8 mouse cellular contexts compared by ENCODE assay signal in the genomic region with DNA sequence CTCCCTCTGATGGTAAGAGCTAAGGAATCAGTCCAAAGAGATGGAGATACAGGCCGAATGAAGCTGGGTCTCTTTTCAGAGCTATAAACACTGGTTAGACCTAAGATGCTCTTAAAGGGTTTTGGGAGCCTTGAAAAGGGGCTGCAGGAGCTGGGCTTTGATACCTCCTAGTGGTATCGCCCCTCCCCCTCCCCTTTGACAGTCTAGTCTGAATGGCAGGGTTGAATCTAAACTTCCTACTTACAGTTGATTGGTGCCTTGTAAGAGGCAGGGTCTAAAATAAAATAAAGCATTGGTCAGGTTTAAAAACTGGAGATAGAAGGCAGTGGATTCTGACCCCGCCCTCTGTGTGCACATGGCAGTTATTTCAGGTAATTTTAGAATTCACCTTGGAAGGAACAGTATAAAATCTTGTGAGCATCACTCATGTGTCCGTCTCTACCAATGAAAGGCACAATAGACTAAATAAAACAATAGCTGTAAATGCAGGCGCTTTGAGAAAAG. TPM values are rescaled to one million over a fixed set of nuclear protein-coding genes. Genes with fewer than 3 reads are reported as not detected.
A peak's percentile ranks its signal among the peaks of the same experiment; 100 is the strongest.
DNase-seq lines count a peak whose midpoint lies in the region; ATAC-seq and TF ChIP-seq lines count a peak whose summit lies in the region.

No protein-coding gene starts in this region.

- no peaks in the 10 kb centered on the region for H3K9me3 ChIP-seq in kidney, embryonic 15.5 days (replicated peaks)
- no peaks in the 10 kb centered on the region for H3K9me3 ChIP-seq in ES-E14 (ENCODE audit: control insufficient read depth, insufficient read depth, low read depth, low read length)
- H3K9me3 ChIP-seq in hindbrain, embryonic 11.5 days (ENCODE audit: control insufficient read depth, low read length): no peaks in the 10 kb centered on the region
- H3K9me3 ChIP-seq in neural tube, embryonic 15.5 days (replicated peaks): no peaks in the 10 kb centered on the region

- H3K9ac ChIP-seq in kidney, embryonic 15.5 days: peak overlapping the region; percentile 74
- peak overlapping the region; percentile 76; the same call in 1 of the 2 replicates for H3K9ac ChIP-seq in ES-E14 (ENCODE audit: insufficient read depth, low read depth, low read length, poor library complexity, severe bottlenecking)
- peak overlapping the region; percentile 69; the same call in 1 of the 2 replicates for H3K9ac ChIP-seq in hindbrain, embryonic 11.5 days (ENCODE audit: low read depth, low read length)
- no peak overlapping the region for H3K9ac ChIP-seq in liver, adult 2 months (ENCODE audit: low read depth, low read length)
- H3K9ac ChIP-seq in neural tube, embryonic 15.5 days (replicated peaks): peak overlapping the region; percentile 67

- DNase-seq in kidney, postnatal 14 days: no peak
- DNase-seq in ES-E14 (ENCODE audit: low read depth, low spot score): peak; percentile 46
- peak; percentile 56 for DNase-seq in hindbrain, embryonic 11.5 days (ENCODE audit: low spot score)
- no peak for DNase-seq in liver, adult 2 months (ENCODE audit: extremely low read depth, low read depth, low spot score)
- no peak for DNase-seq in gastrocnemius, adult 18-20 months (ENCODE audit: low spot score)

- peak; percentile 66 for ATAC-seq in kidney, embryonic 15.5 days (replicated peaks; ENCODE audit: low FRiP score)
- ATAC-seq in hindbrain, embryonic 11.5 days (ENCODE audit: low FRiP score): peak; percentile 45; the same call in 1 of the 2 replicates
- ATAC-seq in neural tube, embryonic 15.5 days (ENCODE audit: low FRiP score): peak; percentile 75

- no peaks in the 10 kb centered on the region for H3K36me3 ChIP-seq in kidney, embryonic 15.5 days
- H3K36me3 ChIP-seq in ES-E14 (ENCODE audit: control insufficient read depth, insufficient read depth, low read length, poor library complexity, severe bottlenecking): no peaks in the 10 kb centered on the region
- H3K36me3 ChIP-seq in hindbrain, embryonic 11.5 days (ENCODE audit: control insufficient read depth, insufficient read depth, low read length): no peaks in the 10 kb centered on the region
- H3K36me3 ChIP-seq in liver, adult 2 months (ENCODE audit: control insufficient read depth, insufficient read depth, low read length): no peaks in the 10 kb centered on the region
- H3K36me3 ChIP-seq in neural tube, embryonic 15.5 days: no peaks in the 10 kb centered on the region

- H3K4me1 ChIP-seq in kidney, embryonic 15.5 days: peaks cover 17% of the 10 kb centered on the region
- peaks cover 0 to 16% of the 10 kb centered on the region in 2 experiments; a peak in 2 of 4 replicates for H3K4me1 ChIP-seq in ES-E14 (ENCODE audit: control insufficient read depth in 2 of 2, insufficient read depth in 2 of 2, low read length in 2 of 2, poor library complexity in 1 of 2)
- peaks cover 2% of the 10 kb centered on the region for H3K4me1 ChIP-seq in cortical plate, adult 2 months (ENCODE audit: control insufficient read depth, insufficient read depth, low read length)
- H3K4me1 ChIP-seq in hindbrain, embryonic 11.5 days (replicated peaks; ENCODE audit: control insufficient read depth, insufficient read depth, low read length): no peaks in the 10 kb centered on the region
- H3K4me1 ChIP-seq in liver, adult 2 months (ENCODE audit: control insufficient read depth, insufficient read depth, low read length): peaks cover 37% of the 10 kb centered on the region
- H3K4me1 ChIP-seq in neural tube, embryonic 15.5 days: peaks cover 21% of the 10 kb centered on the region

- peak overlapping the region; percentile 91 for H3K27ac ChIP-seq in kidney, embryonic 15.5 days
- H3K27ac ChIP-seq in ES-E14 (ENCODE audit: insufficient read depth, low read depth, low read length, poor library complexity, severe bottlenecking): peak overlapping the region; percentile 52; the same call in 1 of the 2 replicates
- H3K27ac ChIP-seq in cortical plate, adult 2 months (ENCODE audit: insufficient read depth, low read length): no peak overlapping the region
- H3K27ac ChIP-seq in hindbrain, embryonic 11.5 days (ENCODE audit: low read depth, low read length): no peak overlapping the region
- H3K27ac ChIP-seq in liver, adult 2 months (replicated peaks; ENCODE audit: insufficient read depth, low read depth, low read length): no peak overlapping the region
- peak overlapping the region; percentile 80 for H3K27ac ChIP-seq in neural tube, embryonic 15.5 days (replicated peaks)

- peak overlapping the region; percentile 92 for H3K4me2 ChIP-seq in kidney, embryonic 15.5 days
- peak overlapping the region; percentile 78 for H3K4me2 ChIP-seq in hindbrain, embryonic 11.5 days (replicated peaks; ENCODE audit: low read depth, low read length)
- H3K4me2 ChIP-seq in neural tube, embryonic 15.5 days: peak overlapping the region; percentile 98

- no peak for TF ChIP-seq POLR2A in cortical plate, adult 2 months (IDR thresholded peaks at IDR 0.05; ENCODE audit: extremely low read depth, insufficient read depth, low read length)
- no peak for TF ChIP-seq POLR2A in liver, adult 2 months (IDR thresholded peaks at IDR 0.05; ENCODE audit: extremely low read depth, insufficient read depth, low read length)

- H3K79me2 ChIP-seq in liver, adult 2 months (ENCODE audit: control insufficient read depth, insufficient read depth, low read length): peaks cover 14% of the 10 kb centered on the region

- in situ Hi-C loops in ES-E14 (cut with MboI; ENCODE audit: low sequenced_read_pairs in 2 of 2, unreplicated experiment in 2 of 2): no loop called here

- H3K4me3 ChIP-seq in kidney, embryonic 15.5 days (replicated peaks): peak overlapping the region; percentile 65
- peak overlapping the region; percentile 62 to 72; a peak in 3 of 4 replicates for H3K4me3 ChIP-seq in ES-E14 (ENCODE audit: insufficient read depth in 1 of 2, low read depth in 1 of 2, low read length in 2 of 2, poor library complexity in 1 of 2, severe bottlenecking in 1 of 2)
- H3K4me3 ChIP-seq in cortical plate, adult 2 months (ENCODE audit: insufficient read depth, low read length): peak overlapping the region; percentile 51
- peak overlapping the region; percentile 44 for H3K4me3 ChIP-seq in hindbrain, embryonic 11.5 days (ENCODE audit: low read depth, low read length)
- H3K4me3 ChIP-seq in liver, adult 2 months (ENCODE audit: insufficient read depth, low read depth, low read length): peak overlapping the region; percentile 74; the same call in 1 of the 2 replicates
- H3K4me3 ChIP-seq in neural tube, embryonic 15.5 days (replicated peaks): peak overlapping the region; percentile 54

- 17% methylated on average over 5 of the region's 5 CpGs for WGBS in kidney, embryonic 15.5 days
- 16% methylated on average over 5 of the region's 5 CpGs for WGBS in hindbrain, embryonic 11.5 days
- 42% methylated on average over 5 of the region's 5 CpGs for WGBS in liver, adult 2 months
- 10% methylated on average over 5 of the region's 5 CpGs for WGBS in neural tube, embryonic 15.5 days

- TF ChIP-seq CTCF in cortical plate, adult 2 months (IDR thresholded peaks at IDR 0.05; ENCODE audit: extremely low read depth, insufficient read depth, low read length): no peak
- no peak for TF ChIP-seq CTCF in liver, adult 2 months (IDR thresholded peaks at IDR 0.05; ENCODE audit: low read depth, low read length)

- no peaks in the 10 kb centered on the region for H3K27me3 ChIP-seq in kidney, embryonic 15.5 days
- H3K27me3 ChIP-seq in hindbrain, embryonic 11.5 days (ENCODE audit: control insufficient read depth, insufficient read depth, low read length): no peaks in the 10 kb centered on the region
- H3K27me3 ChIP-seq in liver, adult 2 months (ENCODE audit: control insufficient read depth, insufficient read depth, low read length): no peaks in the 10 kb centered on the region
- H3K27me3 ChIP-seq in neural tube, embryonic 15.5 days (replicated peaks): no peaks in the 10 kb centered on the region

TF ChIP-seq in ES-E14, 5 proteins besides CTCF, POLR2A, EP300 and RAD21:
- TF ChIP-seq MAFK (IDR thresholded peaks at IDR 0.05; ENCODE audit: insufficient read depth, low read depth, low read length) (no peak), ZC3H11A (IDR thresholded peaks at IDR 0.05; ENCODE audit: borderline replicate concordance, low read depth, low read length) (no peak), CHD2 (IDR thresholded peaks at IDR 0.05; ENCODE audit: low read depth, low read length) (no peak), HCFC1 (IDR thresholded peaks at IDR 0.05; ENCODE audit: borderline replicate concordance, insufficient read depth, low read length) (no peak), ZNF384 (IDR thresholded peaks at IDR 0.05; ENCODE audit: low read depth, low read length) (no peak)

RNA-seq across cellular contexts. Expression of a gene that starts 2.8 kb away (rescaled TPM):
- polyA plus RNA-seq in kidney, embryonic 15.5 days (2015; fragmentation: Nextera tagmentation; extraction: Ambion mirVana): 50.3 and 51.2 TPM in 2 replicates
- total RNA-seq in ES-E14 (2012; rRNA removed): 17.1 and 30.0 TPM in 2 replicates
- polyA plus RNA-seq in cortical plate, adult 2 months (2012; rRNA removed): 33.8 and 45.5 TPM in 2 replicates
- polyA plus RNA-seq in hindbrain, embryonic 11.5 days (2014; fragmentation: Nextera tagmentation; extraction: Ambion mirVana): 19.9 and 25.3 TPM in 2 replicates
- 1,037 and 1,190 TPM in 2 replicates for total RNA-seq in liver, adult 2 months (2014; rRNA removed)
- polyA plus RNA-seq in liver, adult 2 months (2012; rRNA removed): 206 and 249 TPM in 2 replicates
- polyA plus RNA-seq in neural tube, embryonic 15.5 days (2015; fragmentation: Nextera tagmentation; extraction: Ambion mirVana): 21.8 and 39.3 TPM in 2 replicates
- 1 to 10 TPM; 2.7 to 5.1 TPM for total RNA-seq in gastrocnemius, adult 18-20 months (2021)

RNA-seq across cellular contexts. Expression of a gene that starts 13.5 kb away (rescaled TPM):
- 0.04 and 0.05 TPM in 2 replicates for polyA plus RNA-seq in kidney, embryonic 15.5 days (2015; fragmentation: Nextera tagmentation; extraction: Ambion mirVana)
- total RNA-seq in ES-E14 (2012; rRNA removed): 0.09 and 0.21 TPM in 2 replicates
- 3.9 and 5.3 TPM in 2 replicates for polyA plus RNA-seq in cortical plate, adult 2 months (2012; rRNA removed)
- polyA plus RNA-seq in hindbrain, embryonic 11.5 days (2014; fragmentation: Nextera tagmentation; extraction: Ambion mirVana): not detected in 2 replicates
- not detected in 2 replicates for total RNA-seq in liver, adult 2 months (2014; rRNA removed)
- 0.04 TPM in 2 replicates for polyA plus RNA-seq in liver, adult 2 months (2012; rRNA removed)
- polyA plus RNA-seq in neural tube, embryonic 15.5 days (2015; fragmentation: Nextera tagmentation; extraction: Ambion mirVana): 0.06 and 0.12 TPM in 2 replicates
- total RNA-seq in gastrocnemius, adult 18-20 months (2021): under 1 TPM; 0.16 to 0.21 TPM

Comparison
In these comparisons a context has a peak if more than half of its experiments do, and no peak if none do; other contexts are left out.
1. H3K27ac ChIP-seq: peak in kidney, embryonic 15.5 days (single experiment), ES-E14 (single experiment) and neural tube, embryonic 15.5 days (single experiment); none in cortical plate, adult 2 months (single experiment), hindbrain, embryonic 11.5 days (single experiment) and liver, adult 2 months (single experiment).
2. DNase-seq: peak in ES-E14 (single experiment) and hindbrain, embryonic 11.5 days (single experiment); none in kidney, postnatal 14 days (single experiment), liver, adult 2 months (single experiment) and gastrocnemius, adult 18-20 months (single experiment).
3. Peak in every context shown above with its lines, with median percentiles within 50 percentile points of each other: ATAC-seq, H3K4me2 ChIP-seq and H3K4me3 ChIP-seq.